Mouse (Mus musculus): ENCODE measurements around the gene Plin5.

DNA sequence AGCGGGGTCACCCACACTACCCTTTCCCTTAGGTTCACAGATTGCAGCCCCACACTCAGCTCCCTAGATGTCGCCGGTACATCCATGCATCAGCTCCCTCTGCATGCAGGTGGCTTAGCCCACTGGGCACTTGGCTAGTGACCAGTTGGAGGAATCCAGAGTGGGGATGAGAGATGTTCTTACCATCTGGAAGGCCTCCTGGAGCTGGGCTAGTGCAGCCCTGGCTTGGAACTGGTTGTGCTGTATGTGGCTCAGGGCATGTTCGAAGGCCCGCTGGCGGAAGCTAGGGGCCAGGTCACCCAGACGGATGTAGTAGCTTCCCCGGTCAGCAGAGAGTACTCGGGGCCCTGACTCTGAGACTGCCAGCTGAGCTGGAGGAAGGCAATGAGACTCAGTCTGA lies 14.5 kb downstream of the Plin5 start:
- TF ChIP-seq ZC3H11A (IDR thresholded peaks at IDR 0.05; ENCODE audit: borderline replicate concordance, low read depth, low read length) (no peak), HCFC1 (IDR thresholded peaks at IDR 0.05; ENCODE audit: borderline replicate concordance, insufficient read depth, low read length) (no peak), ZNF384 (IDR thresholded peaks at IDR 0.05; ENCODE audit: low read depth, low read length) (no peak), MAFK (IDR thresholded peaks at IDR 0.05; ENCODE audit: insufficient read depth, low read depth, low read length) (no peak), CHD2 (IDR thresholded peaks at IDR 0.05; ENCODE audit: low read depth, low read length) (no peak)

Measured in ES-E14 (cell line).